Mouse (Mus musculus) natural killer cell, adult 2 months (primary cell): ENCODE measurements around the gene Olfr96.

ENCODE experiments used
- DNase-seq, 2 experiments: peaks; one replicate each; pipeline ENCODE4 v3.0.0; 2022; ENCODE audit warnings: low spot score in 2 of 2

Olfr96 gene

DNA sequence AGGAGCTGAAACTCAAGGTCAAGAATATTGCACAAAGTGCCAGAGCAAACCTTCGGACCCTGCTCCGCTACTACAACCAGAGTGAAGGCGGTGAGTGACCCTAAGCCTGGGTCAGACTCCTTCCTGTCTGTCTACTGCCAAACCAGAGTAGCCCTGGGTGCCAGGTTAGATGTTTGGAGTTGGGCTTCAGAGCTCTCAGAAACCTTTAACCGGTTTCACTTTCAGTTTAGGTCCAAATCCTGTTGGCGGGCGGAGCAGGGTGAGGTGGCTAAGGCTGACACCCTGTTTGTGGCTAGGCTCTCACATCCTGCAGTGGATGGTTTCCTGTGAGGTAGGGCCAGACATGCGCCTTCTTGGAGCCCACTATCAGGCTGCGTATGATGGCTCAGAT, 50.8 kb downstream of the Olfr96 start:
- peak; percentile 90 to 94 for DNase-seq

DNA sequence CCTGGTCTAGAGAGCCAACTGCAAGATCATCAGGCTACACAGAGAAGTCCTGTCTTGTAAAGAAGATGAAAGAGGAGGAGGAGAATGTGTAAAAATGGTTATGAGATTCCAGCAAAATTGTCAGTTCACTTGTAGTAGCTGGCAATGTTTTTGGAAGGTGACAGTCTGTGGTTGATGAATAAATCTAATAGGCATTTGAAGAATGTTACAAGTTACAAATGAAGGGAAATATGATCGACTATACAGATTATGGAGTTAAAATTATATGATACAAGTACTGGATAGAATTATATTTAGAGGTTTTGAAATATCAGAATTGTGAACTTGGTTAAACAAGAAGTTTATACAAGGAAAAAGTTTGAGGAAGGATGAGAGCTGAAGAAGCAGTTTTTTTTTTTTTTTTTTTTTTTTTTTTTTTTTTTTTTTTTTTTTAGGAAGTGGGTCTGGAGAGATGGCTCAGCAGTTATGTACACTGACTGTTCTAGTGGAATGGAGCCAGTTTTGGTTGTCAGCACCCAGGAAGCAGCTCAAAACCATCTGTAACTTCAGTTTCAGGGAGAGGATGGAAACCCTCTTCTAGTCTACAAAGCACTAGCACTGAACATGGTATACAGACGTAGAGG, 55.8 kb downstream of the Olfr96 start:
- DNase-seq: no peak
